Mouse (Mus musculus) ZHBTc4 (cell line): ENCODE data around the gene Gm20388.
"Not testable (repeated sequence)": the region's sequence is repeated elsewhere in the genome, so short reads cannot be mapped to it uniquely, and the experiment has no call there.

ENCODE experiments used
- DNase-seq: peaks from one replicate; pipeline ENCODE4 v3.0.0-alpha.2; 2011; ENCODE audit warnings: low read depth, low spot score

Gm20388 gene

DNA sequence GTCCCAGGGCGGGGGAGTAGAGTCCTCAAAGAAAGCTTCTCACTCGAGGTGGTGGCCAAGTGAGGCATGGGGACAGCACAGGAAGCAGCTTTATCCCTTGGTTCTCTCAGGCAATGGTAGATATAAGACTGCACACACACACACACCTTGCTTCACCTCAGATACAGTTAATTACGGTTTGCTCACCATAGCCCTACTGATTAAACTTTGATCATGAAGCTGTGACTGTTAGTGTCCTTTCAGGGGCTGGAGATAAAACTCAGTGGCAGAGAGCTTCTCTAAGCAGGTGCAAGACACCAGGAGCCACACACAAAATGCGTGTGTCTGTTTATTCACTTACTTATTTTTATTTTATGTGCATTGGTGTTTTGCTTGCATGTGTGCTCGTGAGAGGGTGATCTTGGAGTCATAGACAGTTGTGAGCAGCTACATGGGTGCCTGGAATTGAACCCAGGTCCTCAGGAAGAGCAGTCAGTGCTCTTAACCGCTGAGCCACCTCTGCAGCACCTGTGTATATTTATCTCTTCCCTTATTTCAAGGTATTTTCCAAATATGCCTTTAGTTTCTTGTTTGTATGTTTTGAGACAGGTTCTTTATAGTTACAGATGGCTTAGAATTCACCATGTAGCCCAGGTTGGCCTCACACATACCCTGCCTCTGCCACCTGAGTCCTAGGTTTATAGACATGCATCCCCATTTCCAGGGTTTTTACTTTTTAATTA is 3897.4 kb downstream of the Gm20388 start:
- no peak for DNase-seq

DNA sequence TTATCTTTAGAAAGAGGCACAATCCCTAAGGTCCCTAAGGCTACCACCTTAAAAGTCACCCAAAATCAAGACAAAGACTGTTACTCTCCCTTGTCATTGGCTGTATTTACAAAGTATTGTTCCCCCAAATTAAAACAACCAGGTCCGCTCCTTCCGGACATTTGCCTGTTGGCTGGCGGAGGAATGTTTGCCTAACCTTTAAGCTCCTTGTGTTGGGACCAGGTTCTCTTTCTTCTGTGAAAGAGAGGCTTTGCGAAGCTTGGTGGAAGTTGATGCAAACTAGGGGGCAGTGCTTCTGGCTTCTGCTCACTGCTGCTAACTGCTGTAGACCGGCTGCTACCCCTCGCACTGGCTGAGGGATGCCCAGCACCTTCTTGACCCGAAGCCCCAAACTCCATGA is 3898.0 kb downstream of the Gm20388 start:
- DNase-seq = no peak

DNA sequence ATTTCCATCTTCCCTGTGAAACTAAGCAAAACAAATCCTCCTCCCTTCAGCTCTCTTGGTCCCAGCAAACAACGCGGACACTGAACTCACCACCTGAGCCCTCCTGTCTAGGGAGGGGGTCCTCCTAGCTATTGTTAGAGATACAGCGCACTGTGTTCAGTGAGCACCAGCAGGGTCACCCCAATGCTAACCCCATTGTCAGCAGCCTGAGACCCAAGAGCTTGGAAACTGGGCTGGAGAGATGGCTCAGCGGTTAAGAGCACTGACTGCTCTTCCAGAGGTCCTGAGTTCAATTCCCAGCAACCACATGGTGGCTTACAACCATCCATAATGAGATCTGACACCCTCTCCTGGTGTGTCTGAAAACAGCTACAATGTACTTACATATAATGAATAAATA is 3898.7 kb downstream of the Gm20388 start:
- DNase-seq = not testable (repeated sequence)

DNA sequence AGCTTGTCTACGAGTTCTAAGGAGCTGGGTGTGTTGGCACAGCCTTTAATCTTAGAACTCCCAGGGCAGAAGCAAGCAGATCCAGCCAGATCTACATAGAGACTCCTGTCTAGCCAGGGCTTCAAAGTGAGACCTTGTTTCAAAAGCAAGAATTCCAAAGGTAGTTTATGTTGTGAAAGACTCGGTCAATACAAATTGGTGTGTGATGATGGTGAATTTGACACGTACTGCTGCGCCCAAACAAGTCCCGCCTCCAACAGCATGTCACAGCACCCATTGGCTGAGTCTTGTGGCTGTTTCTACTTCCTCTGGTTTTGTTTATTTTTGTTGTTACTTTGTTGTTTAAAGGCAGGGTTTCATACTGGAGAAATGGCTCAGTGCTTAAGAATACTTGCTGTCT is 3901.6 kb downstream of the Gm20388 start:
- DNase-seq = no peak

- no peak for DNase-seq
These were observed 3902.7 kb downstream of the Gm20388 start for GRCm38 (mm10) chr8:123813173-123813891.

DNA sequence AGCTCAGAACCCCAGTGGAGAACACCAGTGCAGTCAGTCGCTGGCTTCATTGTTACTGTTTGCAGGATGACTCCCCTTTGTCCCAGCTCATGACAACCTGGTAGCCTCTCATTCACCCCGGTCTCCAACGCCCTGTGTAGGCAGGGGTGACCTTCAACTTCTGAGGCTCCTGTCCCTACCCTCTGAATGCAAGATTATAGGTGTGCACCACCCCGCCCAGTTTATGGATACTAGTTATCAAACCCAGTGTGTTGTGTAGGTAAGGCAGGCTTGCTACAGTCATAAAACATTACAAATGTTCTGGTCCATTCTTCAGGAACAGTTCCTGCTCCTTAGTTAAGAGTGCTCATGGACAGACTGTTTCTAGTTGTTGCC is 3903.2 kb downstream of the Gm20388 start:
- DNase-seq = no peak

GRCm38 (mm10) chr8:123815325-123815724 is 3904.7 kb downstream of the Gm20388 start:
- DNase-seq = no peak

DNA sequence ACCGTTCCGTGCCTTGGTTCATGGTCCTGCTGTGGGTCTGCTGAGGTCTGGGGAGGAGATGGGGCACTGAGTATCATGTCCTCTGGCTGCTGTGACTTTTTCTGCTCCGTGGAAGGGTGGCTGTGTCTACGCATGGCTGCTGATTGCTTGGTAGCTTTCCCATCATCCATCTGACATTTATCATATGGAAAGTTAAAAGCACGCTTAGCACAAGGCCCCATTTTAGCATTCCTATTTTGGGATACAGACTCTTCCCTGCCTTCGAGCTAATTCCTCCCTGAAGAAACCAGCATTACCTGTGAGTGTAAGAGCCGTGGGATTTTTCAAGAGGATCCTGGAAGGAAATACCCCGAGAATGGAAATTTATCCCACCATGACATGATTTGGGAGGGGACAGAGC is 3906.3 kb downstream of the Gm20388 start:
- no peak for DNase-seq

- DNase-seq = peak; percentile 68
These were observed 3907.1 kb downstream of the Gm20388 start for GRCm38 (mm10) chr8:123817747-123818146.

DNA sequence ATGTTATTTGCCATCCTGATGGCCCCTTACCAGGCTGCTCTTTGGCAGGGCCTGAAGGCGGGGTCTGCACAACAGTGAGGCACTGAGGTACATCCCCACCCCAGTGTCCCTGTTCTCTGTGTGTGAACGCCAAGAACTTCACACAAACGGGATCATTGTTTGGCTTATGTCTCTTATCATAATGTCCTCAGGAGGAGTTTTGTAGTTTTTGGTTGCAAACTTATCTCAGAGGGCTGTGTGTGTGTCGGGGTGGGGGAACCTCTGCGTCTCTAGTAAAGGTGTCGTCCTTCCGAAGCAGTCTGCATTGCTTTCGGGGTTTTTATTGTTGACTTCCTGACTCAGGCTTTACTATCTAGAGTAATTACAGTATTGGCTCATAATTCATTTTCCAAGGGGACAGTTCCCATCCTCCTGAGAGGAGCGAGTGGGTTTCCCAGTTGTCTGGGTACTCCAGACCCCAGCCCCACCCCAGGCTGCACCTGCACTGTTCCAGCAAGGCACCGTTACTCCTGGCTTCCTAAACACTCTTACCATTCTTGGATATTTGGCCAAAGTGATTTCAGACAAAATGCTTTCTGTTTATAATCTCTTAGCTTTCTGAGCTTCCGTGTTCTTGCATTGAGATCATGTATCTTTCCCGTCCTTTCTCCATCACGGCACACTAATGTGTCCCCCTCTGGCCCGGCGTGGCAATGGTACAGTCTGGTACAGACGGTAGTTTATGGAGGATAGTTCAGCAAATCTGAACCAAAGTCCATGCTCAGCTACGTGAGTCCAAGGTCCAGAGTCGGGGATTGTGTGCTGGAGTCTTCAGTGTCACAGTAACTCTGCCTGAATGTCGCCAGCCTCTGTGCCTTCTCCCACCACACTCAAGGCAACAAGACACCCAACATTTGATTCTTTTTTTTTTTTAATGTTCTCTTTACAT is 3909.3 kb downstream of the Gm20388 start:
- no peak for DNase-seq

DNA sequence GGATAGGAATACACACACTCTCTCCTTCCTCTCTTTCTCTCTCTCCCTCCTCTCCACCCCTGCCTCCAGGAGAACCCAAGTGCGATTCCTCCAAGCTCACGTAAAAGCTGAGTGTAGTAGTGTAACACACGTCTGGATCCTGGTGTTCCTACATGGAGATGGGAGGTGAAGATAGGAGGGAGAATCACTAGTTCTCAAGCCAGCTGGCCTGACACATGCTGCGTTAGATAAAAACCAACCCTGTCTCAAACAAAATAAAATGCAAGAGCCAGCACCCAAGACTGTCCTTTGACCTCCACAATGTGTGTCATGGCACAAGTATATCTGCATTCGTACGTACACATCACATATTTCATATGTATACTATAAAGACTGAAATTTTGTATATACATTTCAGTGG is 3910.1 kb downstream of the Gm20388 start:
- DNase-seq = no peak

- peak; percentile 79 for DNase-seq
These were observed 3912.5 kb downstream of the Gm20388 start for GRCm38 (mm10) chr8:123823111-123823510.

GRCm38 (mm10) chr8:123823532-123824123 is 3913.0 kb downstream of the Gm20388 start:
- DNase-seq = no peak

DNA sequence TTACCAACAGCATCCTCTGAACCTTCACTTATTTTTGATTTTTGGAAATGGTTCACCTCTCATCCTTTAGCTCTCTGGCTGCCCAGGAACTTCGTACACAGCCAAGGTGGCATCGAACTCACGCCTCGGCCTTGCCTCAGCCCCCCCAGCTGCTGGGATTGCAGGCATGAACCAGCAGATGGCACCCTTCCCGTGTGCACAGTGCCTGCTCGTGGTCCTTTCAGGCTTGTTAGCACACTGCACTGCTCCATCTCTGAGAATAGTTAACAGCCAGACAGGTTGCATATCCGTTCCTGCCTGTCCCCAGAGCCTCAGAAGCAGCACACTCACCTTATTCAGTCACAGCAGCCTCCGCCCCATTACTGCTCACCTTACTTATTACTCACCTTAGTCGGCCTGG is 3915.4 kb downstream of the Gm20388 start:
- DNase-seq = peak; percentile 83

- no peak for DNase-seq
These were observed 3916.1 kb downstream of the Gm20388 start for GRCm38 (mm10) chr8:123826758-123827157.

- DNase-seq = no peak
These were observed 3916.9 kb downstream of the Gm20388 start for GRCm38 (mm10) chr8:123827523-123827922.

GRCm38 (mm10) chr8:123832757-123833156 is 3922.1 kb downstream of the Gm20388 start:
- peak; percentile 65 for DNase-seq

DNA sequence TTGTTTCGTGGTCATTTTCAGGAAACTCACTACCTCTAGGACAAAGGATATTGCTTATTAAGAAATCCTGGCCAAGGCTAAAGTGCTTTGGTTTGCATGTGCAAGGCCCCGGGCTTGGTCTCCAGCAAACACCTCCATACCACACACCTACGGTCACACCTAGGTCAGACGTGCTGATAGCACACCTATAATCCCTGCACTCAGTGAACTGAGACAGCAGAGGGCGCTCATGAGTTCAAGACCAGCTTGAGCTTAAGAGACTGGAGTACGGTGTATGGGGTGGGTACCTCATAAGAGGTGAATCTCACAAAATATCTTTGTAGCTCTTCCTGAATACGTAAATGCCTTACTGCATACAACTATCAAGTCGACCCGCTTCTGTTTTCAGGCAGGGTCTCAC is 3924.8 kb downstream of the Gm20388 start:
- peak; percentile 88 for DNase-seq

- DNase-seq = no peak
These were observed 3925.7 kb downstream of the Gm20388 start for GRCm38 (mm10) chr8:123836354-123836753.

- DNase-seq = peak; percentile 48
These were observed 3927.9 kb downstream of the Gm20388 start for GRCm38 (mm10) chr8:123838496-123838895.

- DNase-seq = no peak
These were observed 3930.1 kb downstream of the Gm20388 start for GRCm38 (mm10) chr8:123840578-123841345.
